Mouse (Mus musculus) embryo, embryonic 11.5 days (tissue): ENCODE measurements around the gene Plxdc1.
A peak's percentile ranks its signal among the peaks of the same experiment; 100 is the strongest.
"Not testable (repeated sequence)": the region's sequence is repeated elsewhere in the genome, so short reads cannot be mapped to it uniquely, and the experiment has no call there.

ENCODE experiments used
- DNase-seq: peaks from one replicate; pipeline ENCODE4 v3.0.0-alpha.2; 2012; ENCODE audit warnings: low read depth, low spot score

Plxdc1 gene

GRCm38 (mm10) chr11:97955915-97956314, 30.3 kb downstream of the Plxdc1 start:
- no peak for DNase-seq

- DNase-seq, result no peak
These were observed 30.9 kb downstream of the Plxdc1 start for GRCm38 (mm10) chr11:97955146-97955902.

DNA sequence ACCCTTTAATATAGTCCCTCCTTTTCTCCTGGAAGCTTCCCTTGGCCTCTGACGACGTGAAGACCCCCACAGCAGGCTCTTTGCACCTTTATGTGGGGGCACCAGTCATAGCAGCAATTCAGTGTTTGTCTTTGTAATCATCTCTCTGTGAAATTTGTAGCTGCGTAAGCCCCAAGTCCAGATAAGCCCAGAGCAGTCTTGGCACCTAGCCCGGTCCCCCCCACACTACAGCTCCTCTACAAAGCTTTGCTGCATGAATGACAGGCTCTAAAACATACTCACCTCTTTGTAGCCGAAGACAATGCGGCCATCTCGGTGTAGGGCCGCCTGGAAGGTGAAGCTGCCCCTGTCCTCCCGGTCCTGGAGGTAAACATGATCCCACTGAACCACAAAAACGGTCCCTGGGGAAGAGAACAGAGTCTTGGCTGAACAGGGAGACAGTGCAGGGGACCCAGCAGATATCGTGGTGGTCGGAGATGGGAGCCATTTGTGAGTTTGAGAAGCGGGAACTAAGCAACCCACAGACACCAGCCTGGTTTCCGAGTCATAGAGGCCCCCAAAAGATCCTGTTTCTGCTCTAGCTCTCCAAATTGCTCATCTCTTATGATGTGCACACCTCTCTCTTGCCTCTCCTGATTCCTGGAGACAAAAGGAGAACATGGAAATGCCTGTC, 31.6 kb downstream of the Plxdc1 start:
- no peak for DNase-seq

DNA sequence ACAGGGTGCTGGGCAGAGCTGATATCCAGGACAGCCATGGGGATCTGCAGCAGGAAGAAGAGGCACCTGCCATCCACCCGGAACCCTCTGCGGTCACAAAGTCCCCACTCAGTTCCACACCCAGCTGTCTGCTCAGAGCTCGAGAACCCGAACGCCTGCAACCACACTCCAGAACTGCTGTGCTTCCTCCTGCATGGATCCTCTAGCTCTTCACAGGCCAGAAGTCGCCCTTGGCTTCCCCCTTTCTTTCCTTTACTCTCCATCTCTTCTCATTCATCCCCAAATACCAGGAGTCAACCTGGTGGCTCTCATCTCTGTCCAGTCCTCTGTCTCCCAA, 32.3 kb downstream of the Plxdc1 start:
- no peak for DNase-seq

GRCm38 (mm10) chr11:97953179-97953938, 32.9 kb downstream of the Plxdc1 start:
- no peak for DNase-seq

DNA sequence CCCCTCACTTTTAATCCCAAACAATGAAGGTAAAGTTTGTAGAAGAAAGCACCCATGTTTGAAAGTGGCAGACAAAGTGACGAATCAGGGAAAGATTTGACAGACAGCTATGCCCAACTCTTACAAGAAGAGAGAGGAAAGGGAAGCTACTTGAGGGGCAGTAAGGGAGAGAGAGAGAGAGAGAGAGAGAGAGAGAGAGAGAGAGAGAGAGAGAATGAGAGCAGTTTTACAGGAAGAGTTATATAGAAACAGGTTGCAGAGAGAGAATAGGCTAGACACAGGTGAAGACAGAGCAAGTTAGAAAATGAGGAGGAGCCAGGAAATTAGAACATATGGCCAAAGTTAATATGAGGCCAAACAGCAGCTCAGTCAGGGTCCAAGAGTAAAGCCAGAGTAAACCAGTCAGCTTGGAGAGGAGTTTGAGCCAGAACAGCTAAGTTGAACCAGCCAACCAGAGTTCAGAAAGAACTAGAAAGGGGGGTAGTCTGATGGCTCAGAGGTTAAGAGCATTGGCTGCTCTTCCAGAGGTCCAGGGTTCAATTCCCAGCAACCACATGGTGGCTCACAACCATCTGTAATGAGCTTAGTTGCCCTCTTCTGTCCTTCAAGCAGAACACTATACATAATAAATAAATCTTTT, 33.8 kb downstream of the Plxdc1 start:
- no peak for DNase-seq

DNA sequence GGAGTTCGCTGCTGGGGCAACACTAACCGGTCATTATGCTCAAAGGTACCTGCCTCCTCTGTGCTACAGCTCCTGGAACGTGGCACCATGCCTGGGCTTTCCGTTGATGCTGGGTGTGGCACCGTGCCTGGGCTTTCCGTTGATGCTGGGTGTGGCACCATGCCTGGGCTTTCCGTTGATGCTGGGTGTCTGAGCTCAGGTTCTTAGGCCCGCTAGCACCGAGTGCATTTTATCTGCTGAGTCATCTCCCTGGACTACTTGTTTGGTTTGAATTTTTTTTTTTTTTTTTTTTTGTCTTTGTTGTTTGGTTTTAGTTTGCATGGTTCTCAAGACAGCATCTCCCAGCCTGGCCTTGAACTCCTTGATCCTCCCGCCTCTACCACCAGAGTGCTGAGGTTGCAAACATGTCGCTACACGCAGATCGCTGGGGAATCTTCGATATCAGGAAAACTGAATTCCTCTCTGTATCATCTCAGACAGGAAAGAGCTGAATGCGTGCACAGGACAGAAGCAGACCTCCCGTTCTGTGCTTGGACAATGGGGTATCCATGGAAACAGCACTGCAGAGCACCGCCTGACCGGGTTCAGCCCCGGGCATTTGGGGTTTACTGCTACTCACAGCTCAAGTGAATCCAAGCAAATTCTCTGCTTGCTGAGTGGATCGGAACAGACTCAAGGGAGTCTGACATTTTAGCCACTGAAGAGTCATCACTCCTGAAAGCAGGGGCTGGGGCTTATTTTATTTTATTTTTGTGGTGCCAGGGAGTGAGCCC, 36.4 kb downstream of the Plxdc1 start:
- peak; percentile 8 for DNase-seq

DNA sequence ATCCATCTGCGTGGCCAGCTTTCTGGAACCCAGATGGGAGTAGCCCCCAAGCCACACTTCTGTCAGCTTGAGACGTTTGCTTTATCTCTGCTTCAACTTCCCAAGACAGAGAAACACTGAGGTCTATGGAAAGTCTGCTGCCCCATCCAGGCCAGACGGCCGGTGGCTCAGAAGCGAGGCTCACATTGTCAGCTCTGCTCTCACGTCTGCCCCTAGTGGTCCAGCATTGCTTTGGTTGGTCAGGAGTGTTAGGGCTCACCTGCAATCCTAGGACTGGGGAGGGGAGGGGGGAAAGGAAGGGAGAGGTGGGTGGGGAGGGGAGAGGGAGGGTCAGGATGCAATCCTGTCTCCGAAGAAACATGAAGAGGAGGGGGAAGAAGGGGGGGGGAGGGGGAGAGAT, 38.8 kb downstream of the Plxdc1 start:
- peak; percentile 14 for DNase-seq

DNA sequence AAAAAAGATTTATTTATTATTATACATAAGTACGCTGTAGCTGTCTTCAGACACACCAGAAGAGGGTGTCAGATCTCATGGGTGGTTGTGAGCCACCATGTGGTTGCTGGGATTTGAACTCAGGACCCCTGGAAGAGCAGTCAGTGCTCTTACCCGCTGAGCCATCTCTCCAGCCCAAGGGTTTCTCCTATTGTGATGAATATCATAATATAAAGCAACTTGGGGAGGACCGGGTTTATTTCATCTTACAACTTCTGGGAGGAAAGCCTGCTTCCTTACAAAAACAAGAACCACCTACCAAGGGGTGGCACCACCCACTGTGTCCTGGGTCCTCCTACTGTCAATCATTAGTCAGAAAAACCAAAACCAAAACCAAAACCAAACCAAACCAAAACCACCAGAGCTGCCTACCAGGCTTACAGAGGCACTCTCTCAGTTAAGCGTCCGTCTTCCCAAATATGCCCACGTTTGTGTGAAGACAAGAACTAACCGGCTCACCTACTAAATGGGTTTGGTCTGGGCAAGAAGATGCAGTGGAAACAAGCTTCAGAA, 40.4 kb downstream of the Plxdc1 start:
- not testable (repeated sequence) for DNase-seq

DNA sequence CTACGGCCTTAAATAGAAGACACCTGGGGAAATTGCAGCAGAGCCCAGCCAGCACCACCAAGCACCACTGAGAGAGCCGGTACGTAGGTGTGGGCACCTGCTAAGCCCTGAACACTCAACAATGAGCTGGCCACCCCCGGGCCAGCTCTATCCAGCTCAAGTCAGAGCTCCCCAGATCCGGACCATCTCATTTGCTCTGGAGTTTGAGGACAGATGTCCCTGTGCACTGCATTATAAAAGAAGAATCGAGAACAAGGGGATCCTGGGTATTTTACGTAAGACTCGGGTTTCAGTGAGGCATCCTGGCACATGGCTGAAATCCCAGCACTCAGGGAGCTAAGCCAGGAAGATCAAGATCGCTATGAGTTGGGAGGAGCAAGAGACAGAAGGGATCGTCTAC, 41.2 kb downstream of the Plxdc1 start:
- DNase-seq, result no peak

GRCm38 (mm10) chr11:97943256-97943655, 43.0 kb downstream of the Plxdc1 start:
- no peak for DNase-seq

DNA sequence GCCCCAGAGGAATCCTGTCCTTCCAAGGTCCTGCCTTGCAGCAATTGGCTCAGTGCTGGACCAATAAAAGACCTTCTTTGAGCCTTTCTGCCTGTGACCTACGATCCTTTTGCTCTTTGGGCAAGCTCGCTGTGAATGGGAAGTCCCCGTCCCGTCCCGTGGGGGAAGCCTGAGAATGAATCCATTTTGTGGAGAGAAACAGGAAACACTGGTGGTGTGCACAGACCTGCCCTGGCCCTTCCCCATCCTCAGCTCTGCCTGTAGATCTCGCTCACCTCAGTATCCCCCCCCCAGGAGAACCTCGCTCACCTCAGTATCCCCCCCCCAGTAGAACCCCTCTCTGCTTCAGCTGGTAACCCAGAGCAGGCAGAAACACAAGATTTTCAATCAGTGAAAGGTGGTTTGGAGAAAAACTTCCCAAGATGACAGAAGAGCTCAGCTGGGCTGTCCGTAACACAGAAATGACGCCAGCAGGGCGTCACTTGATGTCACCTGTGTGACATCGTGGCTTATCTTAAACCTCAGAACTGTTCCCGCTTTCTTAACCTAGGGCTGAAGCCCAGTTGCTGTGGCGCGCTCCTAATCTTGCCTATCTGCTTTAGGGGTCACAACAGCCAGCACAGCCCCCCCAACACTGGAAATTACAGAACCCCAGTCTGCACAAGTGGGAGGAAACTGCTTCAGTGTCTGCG, 43.7 kb downstream of the Plxdc1 start:
- DNase-seq, result no peak

DNA sequence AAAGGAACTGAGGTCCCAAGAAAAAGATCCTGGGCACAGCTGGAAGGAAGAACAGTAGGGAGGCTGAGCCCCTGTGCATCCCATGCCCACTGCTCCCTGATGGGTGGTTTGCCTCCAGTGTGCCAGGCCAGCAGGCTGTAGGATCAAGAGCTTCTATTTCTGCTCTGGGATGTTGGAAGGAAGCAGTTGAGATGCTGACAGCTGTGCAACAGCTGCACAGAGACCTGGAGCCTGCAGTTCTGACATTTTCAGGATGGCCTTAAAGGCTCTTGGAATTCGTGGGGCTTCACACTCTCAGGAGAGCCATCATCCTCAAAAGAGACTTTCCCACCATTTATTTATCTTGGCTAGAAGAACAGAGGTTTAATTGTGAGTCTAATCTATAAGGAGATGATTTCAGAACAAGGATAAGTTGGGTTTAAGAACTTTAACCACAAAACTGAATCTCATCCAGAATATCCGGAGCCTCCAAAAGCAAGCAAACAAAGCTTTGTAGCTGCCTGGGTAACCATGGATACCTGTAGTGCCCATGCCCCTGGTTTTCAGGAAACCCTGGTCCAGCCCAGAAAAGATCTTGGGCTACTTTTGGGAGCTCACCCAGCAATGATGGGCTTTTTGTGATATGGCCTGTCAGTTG, 48.7 kb downstream of the Plxdc1 start:
- DNase-seq, result no peak

- DNase-seq, result peak; percentile 36
These were observed 49.5 kb downstream of the Plxdc1 start for GRCm38 (mm10) chr11:97936758-97937157.

DNA sequence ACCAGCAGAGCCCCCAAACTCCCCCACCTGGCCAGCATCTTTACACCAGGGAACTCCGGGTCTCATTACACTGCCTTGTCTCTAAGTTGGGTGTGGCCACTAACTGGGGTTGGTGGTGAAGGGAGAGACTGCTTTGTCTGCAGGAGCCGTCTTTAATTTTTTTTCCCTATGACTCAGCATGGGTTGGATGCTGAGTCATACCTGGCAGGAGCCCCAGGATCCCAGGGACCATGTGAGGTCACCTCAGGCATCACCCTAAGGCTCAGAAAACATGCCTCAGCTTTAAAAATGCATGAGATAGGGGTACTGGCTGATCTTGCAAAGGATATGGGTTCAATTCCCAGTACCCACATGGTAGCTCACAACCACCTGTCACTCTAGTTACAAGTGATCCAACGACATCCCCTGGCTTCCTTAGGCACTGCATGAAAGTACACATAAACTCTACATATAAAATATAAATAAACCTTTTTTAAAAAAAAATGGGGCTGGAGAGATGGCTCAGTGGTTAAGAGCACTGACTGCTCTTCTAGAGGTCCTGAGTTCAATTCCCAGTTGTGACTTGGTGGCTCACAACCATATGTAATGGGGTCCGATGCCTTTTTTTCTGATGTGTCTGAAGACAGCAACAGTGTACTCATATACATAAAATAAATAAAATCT, 50.2 kb downstream of the Plxdc1 start:
- DNase-seq, result no peak

DNA sequence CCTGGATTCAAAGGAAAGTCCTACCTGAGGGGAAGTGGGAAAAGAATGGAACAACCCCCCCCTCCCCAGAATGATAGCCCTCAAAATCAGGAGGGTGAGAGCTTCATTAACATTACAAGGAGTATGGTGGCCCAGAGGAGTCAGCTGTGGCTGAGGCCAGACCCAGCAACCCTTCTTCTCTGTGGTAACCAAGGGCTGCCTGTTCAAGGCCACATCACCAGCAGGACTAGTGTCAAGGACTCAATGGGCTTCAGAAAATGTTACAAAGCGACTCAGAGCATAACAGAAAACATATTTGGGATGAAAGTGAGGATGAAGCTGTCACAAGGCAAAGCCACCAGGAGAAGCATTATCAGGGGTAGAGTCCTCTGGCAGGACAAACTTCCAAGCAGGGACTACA, 52.7 kb downstream of the Plxdc1 start:
- DNase-seq, result no peak

DNA sequence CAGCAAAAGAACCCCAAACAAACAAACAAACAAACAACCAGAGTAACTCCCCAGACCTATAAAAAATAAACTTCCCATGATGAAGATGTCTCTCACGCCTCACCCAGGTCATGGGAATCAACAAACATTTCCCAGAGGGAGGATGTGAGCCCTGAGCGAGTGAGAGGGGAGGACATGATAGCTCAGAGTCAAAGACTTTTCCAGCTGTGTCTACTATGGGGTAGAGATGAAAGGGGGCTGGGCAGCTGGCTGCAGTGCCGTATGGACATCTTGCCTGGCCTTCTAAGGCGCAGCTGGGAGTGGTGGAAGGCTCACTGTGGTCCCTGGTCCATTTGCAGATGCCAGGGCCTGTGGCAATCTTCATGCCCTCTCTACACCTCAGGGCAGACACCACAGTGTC, 57.3 kb downstream of the Plxdc1 start:
- DNase-seq, result no peak

DNA sequence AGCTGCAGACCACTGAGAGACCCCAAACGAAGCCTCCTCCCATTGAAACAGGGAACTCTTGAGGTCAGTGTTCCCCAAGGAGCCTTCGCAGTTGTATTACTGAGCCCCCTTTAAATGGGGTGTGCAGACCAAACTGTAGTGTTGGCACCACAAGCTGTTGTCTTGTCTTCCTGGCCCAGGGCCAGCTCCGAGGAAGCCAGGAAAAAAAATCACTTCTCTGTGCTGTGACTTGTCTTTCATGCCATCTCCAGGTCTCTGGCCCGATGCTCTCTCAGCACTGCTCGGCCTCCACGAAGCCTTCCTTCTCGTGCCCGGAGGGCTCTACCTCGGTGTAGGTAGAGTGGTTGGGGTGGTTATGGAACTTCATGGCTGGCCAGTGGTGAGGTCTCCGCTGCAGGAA, 62.0 kb downstream of the Plxdc1 start:
- DNase-seq, result no peak

DNA sequence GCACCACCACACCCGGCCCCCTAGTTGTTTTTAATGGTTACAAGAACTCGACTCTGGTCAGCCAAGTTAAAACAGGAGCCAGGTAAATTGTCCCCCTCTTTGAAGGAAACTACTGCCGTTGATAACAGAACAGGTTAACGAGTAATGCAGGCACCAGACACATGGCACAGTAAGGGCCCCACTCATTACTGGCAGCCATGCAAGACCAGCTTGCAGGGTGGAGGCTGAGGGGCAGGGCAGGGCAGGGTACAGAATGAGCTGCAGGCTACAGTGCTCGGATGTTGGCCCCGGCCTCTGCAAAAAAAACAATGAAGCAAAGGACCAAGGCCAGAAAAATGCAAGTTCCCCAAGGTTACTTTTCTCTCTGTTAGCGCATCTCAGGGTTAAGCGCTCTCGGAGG, 62.6 kb downstream of the Plxdc1 start:
- DNase-seq, result no peak
